Mouse (Mus musculus) left cerebral cortex, adult 2 months (tissue): ENCODE data around the gene Timm8b. TPM values are rescaled to one million over a fixed set of nuclear protein-coding genes. Genes with fewer than 3 reads are reported as not detected.

ENCODE experiments used
- DNase-seq, 2 experiments: peaks; one replicate each; pipeline ENCODE4 v3.0.0; 2021 to 2022; ENCODE audit warnings: low spot score in 2 of 2, mixed read lengths in 1 of 2; ENCODE audit errors: extremely low spot score in 1 of 2
- H3K27ac ChIP-seq: fragments of 200-600 bp; 2 replicates; pipeline ENCODE4 v1.8.1; 2022
- H3K4me3 ChIP-seq: fragments of 200-600 bp; 2 replicates; pipeline ENCODE4 v1.8.1; 2022
- CTCF ChIP-seq: fragments of 200-600 bp; IDR thresholded peaks from 2 replicates; pipeline ENCODE4 v1.8.1; 2022; ENCODE audit warnings: antibody characterized with exemption, mild to moderate bottlenecking, moderate library complexity
- intact Hi-C: fragments of 180-260 bp; cut with DNase I; formaldehyde crosslinking; loops from one replicate; pipeline ENCODE4 v1.15.1; 2025
- total RNA-seq, 2 experiments: library from RNA; stranded (reverse); gene quantifications; 2 replicates each; pipeline ENCODE4 v1.2.3; 2021

Timm8b gene
- total RNA-seq, 2 experiments from 2014 or later, result 216 to 226 TPM

DNA sequence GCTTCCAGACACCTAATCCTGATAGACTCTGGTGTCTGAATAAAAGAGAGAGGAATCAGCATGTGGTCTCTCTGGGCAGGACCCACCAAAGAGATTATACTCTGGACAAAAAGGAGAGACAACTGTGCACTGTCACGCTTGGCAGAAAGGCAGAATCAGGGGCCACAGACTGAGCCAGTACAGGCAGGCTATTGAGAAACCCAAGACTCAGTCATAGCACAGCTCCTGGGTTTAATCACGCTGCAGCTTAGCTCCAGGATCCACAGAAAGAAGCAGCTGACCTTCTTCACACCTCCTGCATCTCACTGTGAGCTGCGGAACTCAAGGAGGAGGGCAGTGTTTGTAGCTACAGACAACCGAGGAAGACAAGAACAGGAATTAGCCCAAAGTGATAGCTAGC lies 23.3 kb upstream of the Timm8b start:
- TF ChIP-seq CTCF, result no peak
- no peak for DNase-seq
- Histone ChIP-seq H3K27ac (no peak overlapping the region), H3K4me3 (no peak overlapping the region)
- intact Hi-C loops, result no loop called here

DNA sequence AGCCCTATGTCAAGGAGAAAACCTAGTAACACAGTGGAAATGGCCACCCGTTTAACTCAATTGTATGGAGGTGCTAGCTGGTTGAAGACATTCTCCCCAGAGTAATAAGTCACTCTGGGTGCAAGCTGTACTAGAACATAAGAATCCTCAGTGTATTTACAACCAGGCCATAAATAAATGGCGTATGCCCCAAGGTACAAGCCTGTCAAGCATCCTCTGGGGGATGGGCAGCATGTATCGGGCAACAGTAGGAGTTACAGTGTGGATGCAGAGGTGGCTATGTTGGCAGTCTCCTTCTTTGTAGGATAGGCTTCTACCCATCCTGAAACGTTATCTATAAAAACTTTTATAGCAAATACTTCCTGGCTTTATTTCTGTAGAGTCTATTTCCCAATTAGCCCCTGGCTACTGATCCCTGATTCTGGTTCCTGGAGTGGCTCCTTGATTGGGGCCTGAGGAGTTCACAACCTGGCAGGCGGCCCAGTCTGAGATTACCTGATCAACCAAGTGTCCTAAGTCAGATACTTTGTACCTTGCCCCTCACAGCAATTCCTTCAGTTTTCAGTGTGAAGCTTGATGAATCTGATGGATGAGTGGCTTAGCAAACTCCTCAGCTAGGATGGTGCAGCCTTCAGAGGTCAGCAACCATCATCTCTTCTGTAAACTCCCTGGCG lies 18.4 kb upstream of the Timm8b start:
- no peak for DNase-seq
- Histone ChIP-seq H3K4me3 (no peak overlapping the region), H3K27ac (no peak overlapping the region)
- no peak for TF ChIP-seq CTCF
- intact Hi-C loops, result no loop called here

DNA sequence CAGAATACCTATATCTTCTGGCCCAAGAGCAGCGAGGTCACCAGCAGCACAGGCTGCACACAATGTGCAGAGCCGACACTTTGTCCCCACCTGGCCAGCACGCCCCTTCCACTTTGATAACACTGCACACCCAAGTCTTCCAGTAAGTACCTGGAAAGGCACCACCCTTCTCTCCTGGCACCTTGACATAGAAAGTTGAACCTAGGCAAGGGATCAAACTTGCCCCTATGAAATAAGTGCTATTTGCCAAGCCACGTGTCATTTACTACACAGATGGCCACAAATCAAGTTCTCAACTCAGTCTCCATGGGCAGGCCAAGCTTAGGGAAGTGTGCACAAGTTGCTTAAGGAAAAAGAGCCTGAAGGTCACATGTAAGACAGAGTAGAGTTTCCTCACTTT lies 16.8 kb upstream of the Timm8b start:
- TF ChIP-seq CTCF, result no peak
- H3K4me3 ChIP-seq, result no peak overlapping the region
- intact Hi-C loops, result no loop called here
- H3K27ac ChIP-seq, result no peak overlapping the region
- no peak for DNase-seq

DNA sequence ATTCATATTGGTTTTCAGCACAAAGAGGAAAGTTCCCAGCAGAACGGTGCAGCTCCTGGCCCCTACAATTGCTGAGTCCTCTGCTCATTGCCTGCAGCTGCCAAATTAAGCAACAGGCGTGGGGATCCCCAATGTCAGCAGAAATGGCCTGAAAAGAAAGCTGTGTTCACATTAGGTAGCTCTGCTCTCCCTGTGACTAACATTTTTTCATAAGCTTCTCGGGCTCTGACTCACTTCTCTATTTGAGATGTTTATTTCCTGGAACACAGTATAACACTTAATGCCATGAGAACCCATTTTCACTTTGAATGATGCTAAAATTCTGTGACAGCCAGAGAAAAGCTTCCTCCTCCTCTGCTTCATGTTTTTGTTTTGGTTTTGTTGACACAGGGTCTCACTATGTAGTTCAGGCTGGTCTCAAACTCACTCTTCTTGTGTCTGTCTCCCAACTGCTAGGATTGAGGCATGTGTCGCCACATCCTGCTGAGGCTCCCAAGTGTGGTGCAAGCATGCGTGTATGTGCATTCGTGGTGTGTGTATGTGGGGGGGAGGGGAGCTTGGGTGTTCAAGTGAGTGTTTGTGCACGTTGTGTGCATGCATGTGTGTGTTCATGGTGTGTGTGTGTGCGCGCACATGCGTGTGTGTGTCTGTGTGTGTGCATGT lies 12.7 kb upstream of the Timm8b start:
- intact Hi-C loops, result loop anchor here (5.0 kb wide), 1 partner anchor 149 kb away; no protein-coding TSS in a partner anchor
- Histone ChIP-seq H3K4me3 (no peak overlapping the region), H3K27ac (no peak overlapping the region)
- TF ChIP-seq CTCF, result no peak
- peak in 1 of 2 experiments; percentile 23 for DNase-seq

DNA sequence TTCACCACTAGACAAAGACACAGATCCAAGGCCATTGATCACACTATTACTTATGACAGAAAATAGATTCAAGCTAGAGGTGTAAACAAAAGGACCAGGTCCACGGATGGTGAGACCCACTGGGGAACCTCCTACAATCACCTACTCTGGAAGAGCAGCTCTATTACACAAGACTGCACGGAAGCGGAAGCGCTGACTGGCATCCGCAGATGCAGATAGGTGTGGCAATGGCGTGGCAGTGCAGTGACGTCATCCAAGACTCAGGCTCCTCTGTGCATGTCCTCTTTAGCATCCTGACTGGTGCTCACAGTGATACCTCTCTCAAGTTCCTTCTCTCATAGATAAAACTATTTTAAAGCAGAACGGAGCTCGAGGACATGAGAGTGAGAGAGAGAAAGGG lies 10.8 kb upstream of the Timm8b start:
- no peak for DNase-seq
- intact Hi-C loops, result loop anchor here (5.0 kb wide), 1 partner anchor 151 kb away; no protein-coding TSS in a partner anchor
- H3K4me3 ChIP-seq, result no peak overlapping the region
- no peak overlapping the region for H3K27ac ChIP-seq
- no peak for TF ChIP-seq CTCF

DNA sequence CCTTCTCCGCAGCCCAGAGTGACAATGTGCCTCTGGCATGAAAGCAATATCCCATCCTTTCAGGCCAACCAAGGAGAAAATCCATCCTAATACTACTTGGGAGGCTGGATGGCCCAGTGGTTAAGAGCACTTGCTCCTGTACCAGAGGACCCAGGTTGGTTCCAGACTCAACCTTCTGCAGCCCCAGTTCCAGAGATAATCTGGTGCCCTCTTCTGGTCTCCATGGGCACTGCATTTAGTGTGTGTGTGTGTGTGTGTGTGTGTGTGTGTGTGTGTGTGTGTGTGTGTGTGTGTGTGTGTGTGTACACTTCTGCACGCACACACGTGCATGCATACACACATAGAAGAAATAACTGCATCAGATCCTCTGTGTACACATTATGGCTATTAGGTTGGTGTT lies 10.2 kb upstream of the Timm8b start:
- Histone ChIP-seq H3K4me3 (no peak overlapping the region), H3K27ac (no peak overlapping the region)
- intact Hi-C loops, result loop anchor here (5.0 kb wide), 1 partner anchor 151 kb away; no protein-coding TSS in a partner anchor
- TF ChIP-seq CTCF, result peak; percentile 41
- DNase-seq, result no peak

DNA sequence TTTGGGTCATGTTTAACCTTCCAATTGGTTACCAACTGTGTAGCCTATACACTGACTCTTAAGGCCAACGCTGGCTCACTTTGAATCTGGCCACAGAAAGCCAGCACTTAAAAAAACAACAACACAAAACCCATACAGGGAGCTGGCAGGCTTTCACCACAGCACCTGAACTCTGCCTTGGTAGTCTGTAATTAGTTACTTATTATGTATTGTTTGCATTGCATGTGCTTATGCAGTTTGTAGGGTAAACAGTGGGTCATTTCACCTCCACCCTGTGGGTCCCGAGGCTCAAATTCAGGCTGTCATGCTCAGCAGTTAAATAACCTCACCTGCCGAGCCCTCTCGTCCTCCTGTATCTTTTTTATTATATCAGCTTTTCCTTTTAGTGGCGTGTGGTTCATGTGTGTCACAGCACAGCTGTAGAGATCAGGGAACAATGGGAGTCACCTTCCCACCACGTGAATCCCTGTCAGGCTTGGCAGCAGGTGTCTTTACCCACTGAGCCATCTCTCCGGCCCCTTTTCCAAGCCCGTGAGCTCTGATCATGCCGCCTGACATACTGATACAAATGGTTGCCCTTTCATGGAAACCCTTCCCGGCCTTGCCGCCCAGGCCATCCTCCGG lies 8.8 kb upstream of the Timm8b start:
- no peak for DNase-seq
- no peak for TF ChIP-seq CTCF
- intact Hi-C loops, result loop anchor here (5.0 kb wide), 1 partner anchor 153 kb away; no protein-coding TSS in a partner anchor
- H3K4me3 ChIP-seq, result no peak overlapping the region
- H3K27ac ChIP-seq, result no peak overlapping the region

DNA sequence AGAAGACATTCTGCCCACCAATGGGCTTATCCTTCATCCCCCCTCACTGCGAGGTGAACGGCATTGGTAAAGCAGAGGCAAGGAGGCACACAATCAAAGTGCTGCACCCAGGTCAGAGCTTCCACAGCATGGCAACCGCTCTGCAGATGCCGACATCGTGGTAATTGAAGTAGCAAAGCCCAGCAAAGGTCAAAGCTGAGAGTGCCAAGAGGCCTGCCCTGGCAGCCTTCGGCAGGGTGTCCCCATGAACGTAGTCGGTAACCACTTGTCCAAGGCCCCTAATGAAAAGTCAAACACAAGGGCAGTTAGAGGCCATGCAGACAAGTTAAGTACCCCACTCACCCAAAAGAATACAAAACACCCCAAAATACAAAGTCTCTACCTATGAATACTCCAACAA lies 6.7 kb upstream of the Timm8b start:
- intact Hi-C loops, result no loop called here
- no peak for TF ChIP-seq CTCF

DNA sequence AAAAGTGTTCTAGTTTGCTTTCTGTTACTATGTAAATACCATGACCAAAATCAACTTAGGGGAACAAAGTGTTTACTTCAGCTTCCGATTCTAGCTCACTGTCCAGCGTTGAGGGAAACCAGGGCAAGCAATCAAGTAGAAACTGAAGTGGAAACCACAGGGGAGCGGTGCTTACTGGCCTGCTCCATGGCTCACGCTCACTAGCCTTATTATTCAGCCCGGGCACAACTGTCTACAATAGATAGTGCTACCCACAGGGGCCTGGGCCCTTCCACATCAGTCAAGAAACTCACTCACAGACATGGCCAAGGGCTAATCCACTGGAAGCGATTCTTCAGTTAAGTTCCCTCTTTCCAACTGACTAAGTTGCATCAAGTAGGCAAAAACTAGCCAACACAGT lies 2.2 kb upstream of the Timm8b start:
- Histone ChIP-seq H3K4me3 (no peak overlapping the region; the same call in 1 of the 2 replicates), H3K27ac (no peak overlapping the region)
- intact Hi-C loops, result no loop called here
- TF ChIP-seq CTCF, result no peak
- no peak for DNase-seq

More for the DNA sequence above, 6.7 kb upstream of the Timm8b start:
- no peak overlapping the region for H3K4me3 ChIP-seq
- H3K27ac ChIP-seq, result no peak overlapping the region
- no peak for DNase-seq

DNA sequence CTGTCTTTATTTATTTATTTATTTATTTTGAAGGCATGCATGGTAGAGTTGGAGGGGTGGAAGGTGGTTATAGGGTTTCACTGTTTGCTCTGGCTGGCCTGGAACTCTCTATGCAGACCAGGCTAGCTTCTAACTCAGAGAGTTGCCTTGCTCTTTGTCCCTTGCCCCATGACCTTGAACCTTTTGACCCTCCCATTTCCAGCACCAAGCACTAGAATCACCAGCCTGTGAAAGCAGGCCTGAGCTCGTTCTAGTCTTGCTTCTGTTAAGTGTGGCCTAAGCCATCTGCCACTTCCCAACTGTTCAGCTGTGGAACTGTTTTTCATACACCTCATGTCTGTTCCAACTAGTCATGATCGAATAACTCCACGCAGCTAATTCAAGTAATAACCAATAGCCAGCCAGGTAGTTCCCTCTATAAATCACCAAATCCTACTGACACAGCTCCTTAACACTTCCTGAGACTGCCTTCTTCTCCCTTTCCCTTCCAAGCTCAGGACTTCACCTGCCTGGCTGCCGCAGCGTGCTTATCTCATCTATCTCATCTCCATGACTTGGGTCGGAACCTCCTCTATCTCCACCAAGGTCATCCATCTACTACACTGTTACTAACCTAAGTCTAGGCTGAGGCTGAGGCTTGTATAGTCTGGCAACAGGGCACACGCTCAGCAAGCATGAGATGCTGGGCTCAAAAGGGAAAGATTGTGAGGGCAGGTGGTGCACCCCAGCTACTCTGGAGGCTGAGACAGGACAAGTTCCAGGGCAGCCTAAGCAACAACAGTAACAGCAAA lies 1.5 kb upstream of the Timm8b start:
- intact Hi-C loops, result no loop called here
- no peak overlapping the region for H3K27ac ChIP-seq
- TF ChIP-seq CTCF, result no peak

DNA sequence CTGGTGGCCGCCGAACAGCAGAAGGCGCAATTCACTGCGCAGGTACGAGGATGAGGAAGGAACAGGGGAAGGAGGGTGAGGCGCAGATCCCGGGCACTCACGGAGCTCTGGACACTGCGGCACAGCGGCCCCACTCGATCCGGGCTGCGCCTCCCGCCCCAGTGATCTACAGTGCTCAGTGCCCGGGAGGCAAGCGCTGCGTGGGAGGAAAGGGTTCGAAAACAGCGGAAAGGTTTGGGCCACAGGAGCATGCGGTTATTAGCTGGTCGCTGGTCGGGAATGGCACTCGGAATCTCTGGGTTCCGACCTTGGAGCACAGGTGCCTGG lies 251 bp downstream of the Timm8b start:
- Histone ChIP-seq H3K4me3 (peak overlapping the region; percentile 81), H3K27ac (peak overlapping the region; percentile 94)
- intact Hi-C loops, result no loop called here
- no peak; the same call in 1 of the 2 replicates for TF ChIP-seq CTCF
- DNase-seq, result no peak

More for the DNA sequence above, 1.5 kb upstream of the Timm8b start:
- peak overlapping the region; percentile 81 for H3K4me3 ChIP-seq
- no peak for DNase-seq

DNA sequence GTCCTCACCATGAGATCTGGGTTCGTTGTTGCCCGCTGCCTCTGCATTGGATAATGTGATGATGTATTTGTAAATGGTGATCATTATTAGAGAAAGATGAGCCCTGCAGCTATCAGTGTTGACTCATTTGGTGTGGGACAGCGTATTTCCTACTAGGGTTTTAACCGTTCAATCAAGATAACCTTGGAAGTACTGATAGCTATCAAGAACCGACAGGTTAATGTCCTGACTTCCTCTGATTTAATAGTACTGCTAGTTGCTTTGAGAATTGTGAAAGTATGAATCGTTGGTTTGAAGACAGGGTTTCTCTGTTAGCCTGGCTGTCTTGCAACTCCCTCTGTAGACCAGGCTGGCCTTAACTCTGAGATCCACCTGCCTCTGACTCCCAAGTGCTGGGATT lies 628 bp downstream of the Timm8b start:
- TF ChIP-seq CTCF, result no peak
- DNase-seq, result no peak
- intact Hi-C loops, result no loop called here
- Histone ChIP-seq H3K4me3 (peak overlapping the region; percentile 81), H3K27ac (peak overlapping the region; percentile 94)
